Mouse (Mus musculus): ENCODE data around the gene Ap5b1.

- no peak for TF ChIP-seq CTCF (IDR thresholded peaks at IDR 0.05; ENCODE audit: low read depth)
- TF ChIP-seq EP300 (IDR thresholded peaks at IDR 0.05; ENCODE audit: low read depth), result no peak
These were observed 1.5 kb upstream of the Ap5b1 start for GRCm38 (mm10) chr19:5566316-5566715.
